Mouse (Mus musculus) left cerebral cortex, postnatal 25 days (tissue): ENCODE measurements around the gene B4galt4. TPM values are rescaled to one million over a fixed set of nuclear protein-coding genes. Genes with fewer than 3 reads are reported as not detected.
A peak's percentile ranks its signal among the peaks of the same experiment; 100 is the strongest.
"Not testable (repeated sequence)": the region's sequence is repeated elsewhere in the genome, so short reads cannot be mapped to it uniquely, and the experiment has no call there.

Experiments used
- DNase-seq, 2 experiments: peaks; one replicate each; pipeline ENCODE4 v3.0.0; 2022; ENCODE audit warnings: low spot score in 2 of 2, mixed read lengths in 1 of 2
- intact Hi-C: fragments of 180-260 bp; cut with DNase I; formaldehyde crosslinking; loops from one replicate; pipeline ENCODE4 v1.15.1; 2025
- total RNA-seq, 2 experiments: library from RNA; stranded (reverse); gene quantifications; 2 replicates each; pipeline ENCODE4 v1.2.3; 2021

Gene B4galt4
- total RNA-seq, 2 experiments from 2014 or later, result 21.7 to 22.8 TPM

- intact Hi-C loops, DNase-seq: not testable (repeated sequence)
Measured at GRCm38 (mm10) chr16:38807796-38808195, 65.7 kb downstream of the B4galt4 start.

GRCm38 (mm10) chr16:38810196-38810595 lies 68.1 kb downstream of the B4galt4 start:
- intact Hi-C loops, result loop anchor here (5.0 to 10.0 kb wide), 3 partner anchors 75 to 273 kb away; no protein-coding TSS in a partner anchor
- no peak for DNase-seq

GRCm38 (mm10) chr16:38812521-38812920 lies 70.5 kb downstream of the B4galt4 start:
- intact Hi-C loops, result loop anchor here (5.0 to 10.0 kb wide), 3 partner anchors 78 to 275 kb away; no protein-coding TSS in a partner anchor
- DNase-seq, result peak; percentile 60 to 72

Other genes with a start within 250 kb of the B4galt4 start
- 10 to 100 TPM; 32.6 to 33.5 TPM for gene Timmdc1, start 219.6 kb upstream of the B4galt4 start, total RNA-seq
- 10 to 100 TPM; 41.1 to 44.8 TPM for gene Poglut1, start 192.0 kb upstream of the B4galt4 start, total RNA-seq
- gene Tmem39a, start 183.6 kb upstream of the B4galt4 start, total RNA-seq, result 10 to 100 TPM; 18.7 to 23.5 TPM
- 10 to 100 TPM; 18.5 to 19.9 TPM for gene Arhgap31, start 29.0 kb upstream of the B4galt4 start, total RNA-seq
- 1 to 10 TPM; 1.8 to 1.9 TPM for gene Upk1b, start 58.1 kb downstream of the B4galt4 start, total RNA-seq
- not detected for gene 4930435E12Rik, start 86.5 kb downstream of the B4galt4 start, total RNA-seq
- gene Igsf11, start 150.4 kb downstream of the B4galt4 start, total RNA-seq, result 10 to 100 TPM; 38.3 to 46.5 TPM